Mouse (Mus musculus): ENCODE measurements around the gene Ino80d.
A peak's percentile ranks its signal among the peaks of the same experiment; 100 is the strongest.
"Not testable (repeated sequence)": the region's sequence is repeated elsewhere in the genome, so short reads cannot be mapped to it uniquely, and the experiment has no call there.

Ino80d gene

GRCm38 (mm10) chr1:63114136-63114781 is at the start of gene Ino80d:
TSS of gene Ino80d (minus strand) at chr1:63114667.
- DNase-seq = peak; percentile 90

GRCm38 (mm10) chr1:63140231-63140630 is 25.8 kb upstream of the Ino80d start:
- DNase-seq = no peak

GRCm38 (mm10) chr1:63138586-63138985 is 24.1 kb upstream of the Ino80d start:
- DNase-seq = not testable (repeated sequence)

- DNase-seq = no peak
Observed at GRCm38 (mm10) chr1:63137971-63138370, 23.5 kb upstream of the Ino80d start.

- DNase-seq = no peak
Observed at GRCm38 (mm10) chr1:63134530-63134929, 20.1 kb upstream of the Ino80d start.

GRCm38 (mm10) chr1:63131766-63132165 is 17.3 kb upstream of the Ino80d start:
- no peak for DNase-seq

- no peak for DNase-seq
Observed at GRCm38 (mm10) chr1:63130883-63131282, 16.4 kb upstream of the Ino80d start.

- no peak for DNase-seq
Observed at GRCm38 (mm10) chr1:63129857-63130690, 15.6 kb upstream of the Ino80d start.

GRCm38 (mm10) chr1:63129273-63129672 is 14.8 kb upstream of the Ino80d start:
- no peak for DNase-seq

GRCm38 (mm10) chr1:63126206-63126605 is 11.7 kb upstream of the Ino80d start:
- DNase-seq = no peak

GRCm38 (mm10) chr1:63123823-63124450 is 9.5 kb upstream of the Ino80d start:
- DNase-seq = no peak

GRCm38 (mm10) chr1:63122005-63122404 is 7.5 kb upstream of the Ino80d start:
- DNase-seq = no peak

GRCm38 (mm10) chr1:63120382-63120781 is 5.9 kb upstream of the Ino80d start:
- DNase-seq = no peak

- no peak for DNase-seq
Observed at GRCm38 (mm10) chr1:63119675-63120074, 5.2 kb upstream of the Ino80d start.

GRCm38 (mm10) chr1:63115540-63115939 is 1.1 kb upstream of the Ino80d start:
- DNase-seq = peak; percentile 12

- DNase-seq = no peak
Observed at GRCm38 (mm10) chr1:63115096-63115495, 629 bp upstream of the Ino80d start.

GRCm38 (mm10) chr1:63113274-63114135 is 962 bp downstream of the Ino80d start:
- DNase-seq = peak; percentile 66

- DNase-seq = peak; percentile 41
Observed at GRCm38 (mm10) chr1:63112865-63113261, 1.6 kb downstream of the Ino80d start.

GRCm38 (mm10) chr1:63112151-63112864 is 2.2 kb downstream of the Ino80d start:
- no peak for DNase-seq

- peak; percentile 72 for DNase-seq
Observed at GRCm38 (mm10) chr1:63110536-63111285, 3.8 kb downstream of the Ino80d start.

GRCm38 (mm10) chr1:63107614-63108327 is 6.7 kb downstream of the Ino80d start:
- DNase-seq = no peak

Measured in lung, postnatal 10 days (tissue).